Mouse (Mus musculus): Measurements from ENCODE around the gene Mindy2. TPM values are rescaled to one million over a fixed set of nuclear protein-coding genes. Genes with fewer than 3 reads are reported as not detected.

Mindy2 gene
- total and polyA plus RNA-seq, 3 experiments, result 6.3 to 6.8 TPM; not detected in 1

- Histone ChIP-seq H3K4me1 (ENCODE audit: control insufficient read depth in 1 of 2, insufficient read depth in 2 of 2, low read length in 2 of 2) (peaks cover 30 to 38% of the 10 kb centered on the region in 2 experiments), H3K9me3 (replicated peaks; ENCODE audit: insufficient read depth, low read length) (no peaks in the 10 kb centered on the region), H3K36me3 (ENCODE audit: control insufficient read depth in 1 of 2, insufficient read depth in 2 of 2, low read length in 2 of 2) (peaks cover 50 to 57% of the 10 kb centered on the region in 2 experiments), H3K4me3 (ENCODE audit: control insufficient read depth in 1 of 2, insufficient read depth in 1 of 2, low read depth in 2 of 2, low read length in 2 of 2) (no peak overlapping the region), H3K9ac (ENCODE audit: control insufficient read depth, low read depth, low read length, poor library complexity, severe bottlenecking) (no peak overlapping the region), H3K79me2 (ENCODE audit: control insufficient read depth, insufficient read depth, low read length, poor library complexity) (no peaks in the 10 kb centered on the region), H3K27ac (ENCODE audit: control insufficient read depth, low read depth, low read length) (no peak overlapping the region), H3K27me3 (ENCODE audit: control insufficient read depth in 1 of 2, insufficient read depth in 2 of 2, low read length in 2 of 2) (no peaks in the 10 kb centered on the region)
- TF ChIP-seq TAL1 (IDR thresholded peaks at IDR 0.05; ENCODE audit: low read length) (no peak), BHLHE40 (IDR thresholded peaks at IDR 0.05; ENCODE audit: borderline replicate concordance, low read depth, low read length) (no peak), MAX (IDR thresholded peaks at IDR 0.05; ENCODE audit: low read length) (no peak), MAFK (IDR thresholded peaks at IDR 0.05; ENCODE audit: borderline replicate concordance, low read depth, low read length) (no peak), NELFE (IDR thresholded peaks at IDR 0.05; ENCODE audit: low read depth, low read length) (no peak), RCOR1 (IDR thresholded peaks at IDR 0.05; ENCODE audit: low read depth, low read length) (no peak), HCFC1 (IDR thresholded peaks at IDR 0.05; ENCODE audit: low read depth, low read length) (no peak), UBTF (IDR thresholded peaks at IDR 0.05; ENCODE audit: borderline replicate concordance, insufficient read depth, low read depth, low read length) (no peak), MYB (IDR thresholded peaks at IDR 0.05; ENCODE audit: low read depth, low read length) (no peak), SIN3A (IDR thresholded peaks at IDR 0.05; ENCODE audit: low read length) (no peak), ETS1 (IDR thresholded peaks at IDR 0.05; ENCODE audit: low read depth, low read length) (no peak), GATA1 (IDR thresholded peaks at IDR 0.05; ENCODE audit: low read depth, low read length) (no peak), POLR2A (IDR thresholded peaks at IDR 0.05; ENCODE audit: control insufficient read depth in 1 of 2, insufficient read depth in 1 of 2, low read depth in 1 of 2, low read length in 2 of 2, poor library complexity in 1 of 2) (no peak), TBP (IDR thresholded peaks at IDR 0.05; ENCODE audit: low read depth, low read length) (no peak), RAD21 (IDR thresholded peaks at IDR 0.05; ENCODE audit: low read depth, low read length) (no peak), MAZ (IDR thresholded peaks at IDR 0.05; ENCODE audit: low read depth, low read length) (no peak)
- no peak for DNase-seq (ENCODE audit: low read depth, low spot score)
Observed at GRCm38 (mm10) chr9:70587171-70587570, 69.8 kb downstream of the Mindy2 start.

- peaks cover 19 to 24% of the 10 kb centered on the region in 2 experiments for H3K4me1 ChIP-seq (ENCODE audit: control insufficient read depth in 1 of 2, insufficient read depth in 2 of 2, low read length in 2 of 2)
- no peaks in the 10 kb centered on the region for H3K27me3 ChIP-seq (ENCODE audit: control insufficient read depth in 1 of 2, insufficient read depth in 2 of 2, low read length in 2 of 2)
- TF ChIP-seq ZKSCAN1 (IDR thresholded peaks at IDR 0.05; ENCODE audit: low read depth, low read length), result no peak
- TF ChIP-seq JUND (IDR thresholded peaks at IDR 0.05; ENCODE audit: low read depth, low read length), result peak; percentile 33; the same call in 1 of the 2 replicates
- no peak for TF ChIP-seq MAFK (IDR thresholded peaks at IDR 0.05; ENCODE audit: borderline replicate concordance, low read depth, low read length)
- TF ChIP-seq MYC (IDR thresholded peaks at IDR 0.05; ENCODE audit: low read depth, low read length), result peak; percentile 79; the same call in 1 of the 2 replicates
- TF ChIP-seq MAX (IDR thresholded peaks at IDR 0.05; ENCODE audit: low read length), result peak; percentile 38; the same call in 1 of the 2 replicates
- peak; percentile 87 to 89 for TF ChIP-seq EP300 (IDR thresholded peaks at IDR 0.05; ENCODE audit: low read depth in 1 of 2, low read length in 2 of 2)
- TF ChIP-seq TCF12 (IDR thresholded peaks at IDR 0.05; ENCODE audit: low read depth, low read length), result peak; percentile 41; the same call in 1 of the 2 replicates
- TF ChIP-seq ELF1 (IDR thresholded peaks at IDR 0.05; ENCODE audit: low read depth, low read length), result peak; percentile 45; the same call in 1 of the 2 replicates
- 0 out of 2 replicates have a peak, but pooled peaks have one; percentile 35 for TF ChIP-seq TBP (IDR thresholded peaks at IDR 0.05; ENCODE audit: low read depth, low read length)
- TF ChIP-seq ETS1 (IDR thresholded peaks at IDR 0.05; ENCODE audit: low read depth, low read length), result peak; percentile 87
- peak; percentile 94 for TF ChIP-seq MYB (IDR thresholded peaks at IDR 0.05; ENCODE audit: low read depth, low read length)
- TF ChIP-seq SIN3A (IDR thresholded peaks at IDR 0.05; ENCODE audit: low read length), result peak; percentile 63; the same call in 1 of the 2 replicates
- TF ChIP-seq CHD1 (IDR thresholded peaks at IDR 0.05; ENCODE audit: low read depth, low read length), result no peak
- peak in 1 of 2 experiments; percentile 38; a peak in 1 of 4 replicates for TF ChIP-seq POLR2A (IDR thresholded peaks at IDR 0.05; ENCODE audit: control insufficient read depth in 1 of 2, insufficient read depth in 1 of 2, low read depth in 1 of 2, low read length in 2 of 2, poor library complexity in 1 of 2)
- peak; percentile 63; the same call in 1 of the 2 replicates for TF ChIP-seq ZNF384 (IDR thresholded peaks at IDR 0.05; ENCODE audit: low read depth, low read length)
- TF ChIP-seq GATA1 (IDR thresholded peaks at IDR 0.05; ENCODE audit: low read depth, low read length), result peak; percentile 66
- peak; percentile 53 for TF ChIP-seq HCFC1 (IDR thresholded peaks at IDR 0.05; ENCODE audit: low read depth, low read length)
- TF ChIP-seq KAT2A (conservative IDR thresholded peaks at IDR 0.05; ENCODE audit: low read depth, low read length), result no peak
- H3K9me3 ChIP-seq (replicated peaks; ENCODE audit: insufficient read depth, low read length), result no peaks in the 10 kb centered on the region
- peak overlapping the region; percentile 1; the same call in 1 of the 2 replicates for H3K9ac ChIP-seq (ENCODE audit: control insufficient read depth, low read depth, low read length, poor library complexity, severe bottlenecking)
- no peak overlapping the region for H3K4me3 ChIP-seq (ENCODE audit: control insufficient read depth in 1 of 2, insufficient read depth in 1 of 2, low read depth in 2 of 2, low read length in 2 of 2)
- H3K36me3 ChIP-seq (ENCODE audit: control insufficient read depth in 1 of 2, insufficient read depth in 2 of 2, low read length in 2 of 2), result peaks cover 48 to 67% of the 10 kb centered on the region in 2 experiments
- H3K79me2 ChIP-seq (ENCODE audit: control insufficient read depth, insufficient read depth, low read length, poor library complexity), result no peaks in the 10 kb centered on the region; the same call in 1 of the 2 replicates
- H3K27ac ChIP-seq (ENCODE audit: control insufficient read depth, low read depth, low read length), result peak overlapping the region; percentile 80
- DNase-seq (ENCODE audit: low read depth, low spot score), result peak; percentile 89
Observed at GRCm38 (mm10) chr9:70585172-70585571, 71.8 kb downstream of the Mindy2 start.

All from MEL (cell line).